Comparison of ENCODE assay signal across 8 mouse cellular contexts in the genomic region with DNA sequence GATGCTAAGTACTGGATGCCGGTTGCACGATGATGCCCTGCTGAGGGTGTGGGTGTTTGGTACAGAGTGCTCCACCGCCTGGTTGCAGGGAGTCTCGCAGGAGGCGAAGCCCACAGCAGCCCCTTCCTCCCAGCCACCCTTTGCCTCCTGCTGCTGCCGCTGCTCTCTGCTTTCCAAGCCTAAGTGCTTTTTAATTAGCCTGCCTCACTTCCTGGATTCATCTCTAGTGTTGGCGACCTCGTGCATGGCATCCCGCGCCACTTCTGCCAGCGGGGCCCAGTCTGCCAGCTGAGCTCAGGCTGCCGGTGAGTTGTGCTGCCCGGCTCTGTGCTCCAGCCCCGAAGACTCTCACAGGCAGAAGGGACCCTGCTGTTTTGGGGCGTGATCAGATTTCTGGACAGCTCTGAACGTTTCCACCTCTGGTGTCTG.
A peak's percentile ranks its signal among the peaks of the same experiment; 100 is the strongest.
DNase-seq lines count a peak whose midpoint lies in the region; ATAC-seq and TF ChIP-seq lines count a peak whose summit lies in the region.

No protein-coding gene starts in this region.

- no peaks in the 10 kb centered on the region for H3K27me3 ChIP-seq in kidney, postnatal 0 days (ENCODE audit: insufficient read depth, low read length)
- H3K27me3 ChIP-seq in midbrain, embryonic 10.5 days (ENCODE audit: low read depth, poor library complexity, severe bottlenecking), result peaks cover 6% of the 10 kb centered on the region

- peak; percentile 56 for DNase-seq in kidney, postnatal 0 days (ENCODE audit: low spot score)
- no peak for DNase-seq in kidney, postnatal 36 days
- DNase-seq in cerebellum, postnatal 10 days, result peak; percentile 80 to 91
- peak; percentile 21 to 42 for DNase-seq in frontal cortex, postnatal 36 days (ENCODE audit: low spot score in 2 of 2)
- DNase-seq in layer of hippocampus, adult 9-11 months, result peak; percentile 45
- DNase-seq in midbrain, embryonic 10.5 days (ENCODE audit: low spot score), result peak; percentile 60
- DNase-seq in thymus, postnatal 36 days, result peak; percentile 2 to 5

- peak; percentile 47 for TF ChIP-seq CTCF in kidney, postnatal 0 days (IDR thresholded peaks at IDR 0.05; ENCODE audit: low read depth)

- ATAC-seq in kidney, postnatal 0 days (replicated peaks; ENCODE audit: low FRiP score, low read depth), result 0 out of 2 replicates have a peak, but pooled peaks have one; percentile 40
- ATAC-seq in CD4-positive, CD25-positive, alpha-beta regulatory T cell, adult 4 months, result no peak

- peak overlapping the region; percentile 48 for H3K4me2 ChIP-seq in kidney, postnatal 0 days (ENCODE audit: low read length)

- no peak overlapping the region for H3K9ac ChIP-seq in kidney, postnatal 0 days (ENCODE audit: low read depth, low read length)

- H3K9me3 ChIP-seq in kidney, postnatal 0 days (replicated peaks; ENCODE audit: low read length), result no peaks in the 10 kb centered on the region
- 0 out of 2 replicates have a peak, but pooled peaks cover 3% of the 10 kb centered on the region for H3K9me3 ChIP-seq in midbrain, embryonic 10.5 days (replicated peaks)

- H3K27ac ChIP-seq in kidney, postnatal 0 days, result no peak overlapping the region
- peak overlapping the region; percentile 75 for H3K27ac ChIP-seq in midbrain, embryonic 10.5 days (replicated peaks)

- 4% methylated on average over 16 of the region's 16 CpGs for WGBS in kidney, postnatal 0 days
- 6% methylated on average over 16 of the region's 16 CpGs for WGBS in midbrain, embryonic 10.5 days

- H3K4me1 ChIP-seq in kidney, postnatal 0 days (replicated peaks; ENCODE audit: insufficient read depth, low read length), result no peaks in the 10 kb centered on the region; the same call in 1 of the 2 replicates
- peaks cover 11% of the 10 kb centered on the region for H3K4me1 ChIP-seq in midbrain, embryonic 10.5 days

- no peaks in the 10 kb centered on the region for H3K36me3 ChIP-seq in kidney, postnatal 0 days (ENCODE audit: insufficient read depth, low read length)
- no peaks in the 10 kb centered on the region for H3K36me3 ChIP-seq in midbrain, embryonic 10.5 days

- H3K4me3 ChIP-seq in kidney, postnatal 0 days (replicated peaks; ENCODE audit: low read depth, low read length), result 0 out of 2 replicates have a peak overlapping the region, but pooled peaks have one; percentile 3
- peak overlapping the region; percentile 50 for H3K4me3 ChIP-seq in midbrain, embryonic 10.5 days

Comparison
In these comparisons a context has a peak if more than half of its experiments do, and no peak if none do; other contexts are left out.
1. DNase-seq: peak in kidney, postnatal 0 days (single experiment), cerebellum, postnatal 10 days (2 of 2), frontal cortex, postnatal 36 days (2 of 2), layer of hippocampus, adult 9-11 months (single experiment), midbrain, embryonic 10.5 days (single experiment) and thymus, postnatal 36 days (2 of 2); none in kidney, postnatal 36 days (0 of 2).